Mouse (Mus musculus) liver, embryonic 14.5 days (tissue): ENCODE measurements around the gene Tsnax.

Experiments
- CTCF ChIP-seq: IDR thresholded peaks from 2 replicates; pipeline ENCODE4 v1.5.1; 2016; ENCODE audit warnings: antibody characterized with exemption, low read depth, control low read depth
- EP300 ChIP-seq: IDR thresholded peaks from 2 replicates; pipeline ENCODE4 v1.6.1; 2016; ENCODE audit warnings: antibody characterized with exemption, low read depth

GRCm38 (mm10) chr8:125068146-125068905 is 55.5 kb downstream of the Tsnax start:
- TF ChIP-seq CTCF, result peak; percentile 33; the same call in 1 of the 2 replicates
- TF ChIP-seq EP300, result no peak
